Mouse (Mus musculus): ENCODE results near the gene Chka. TPM values are rescaled to one million over a fixed set of nuclear protein-coding genes. Genes with fewer than 3 reads are reported as not detected.

Gene Chka
- total and polyA plus RNA-seq, 3 experiments: 9.5 to 12.5 (median 10.7) TPM

DNA sequence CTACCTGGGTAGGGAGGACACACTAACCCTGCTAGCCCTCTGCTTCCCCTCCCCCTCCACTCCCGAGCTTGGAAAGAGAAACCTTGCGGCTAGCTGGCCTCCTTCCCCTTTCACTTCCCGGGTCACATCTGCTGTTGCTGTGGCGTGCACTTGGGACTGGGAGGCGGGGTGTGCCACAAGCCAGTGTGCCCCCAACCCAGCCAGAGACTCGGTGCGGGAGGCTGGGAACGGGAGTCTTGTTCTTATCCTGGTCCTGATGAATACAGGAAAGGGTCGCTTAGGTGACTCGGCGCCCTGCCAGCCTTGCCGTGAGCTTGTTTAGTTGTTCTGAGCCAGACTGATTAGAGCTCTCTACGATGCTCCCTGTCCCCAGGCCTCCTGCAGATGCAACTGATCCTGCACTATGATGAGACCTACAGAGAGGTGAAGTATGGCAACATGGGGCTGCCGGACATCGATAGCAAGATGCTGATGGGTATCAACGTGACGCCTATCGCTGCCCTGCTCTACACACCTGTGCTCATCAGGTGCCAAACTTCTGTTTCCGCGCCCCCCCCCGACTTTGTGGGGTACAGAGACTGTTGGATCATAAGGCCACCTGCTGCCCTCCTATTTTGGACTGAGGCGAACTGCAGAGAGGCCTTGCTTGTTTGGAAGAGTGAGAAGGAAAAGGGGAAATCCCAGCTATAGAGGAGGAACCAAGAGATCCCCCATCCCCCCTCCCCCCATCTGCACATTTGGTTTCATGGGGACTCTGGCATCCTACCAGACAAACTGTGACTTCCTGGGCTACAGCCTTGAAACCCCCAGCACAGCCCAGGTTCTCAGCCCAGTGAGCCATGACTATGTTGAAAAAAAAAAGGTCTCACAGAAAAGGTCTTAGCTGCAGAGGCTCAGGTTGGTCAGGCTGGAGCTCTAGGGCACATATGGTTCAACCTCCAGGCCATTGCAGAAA is 84.6 kb downstream of the Chka start:
- H3K79me2 ChIP-seq (replicated peaks; ENCODE audit: control insufficient read depth, insufficient read depth, low read length): no peaks in the 10 kb centered on the region
- no peaks in the 10 kb centered on the region for H3K36me3 ChIP-seq (ENCODE audit: control insufficient read depth, insufficient read depth, low read length)
- 11% methylated on average over 22 of the region's 22 CpGs for WGBS
- no peaks in the 10 kb centered on the region for H3K27me3 ChIP-seq (ENCODE audit: control insufficient read depth, insufficient read depth, low read length)
- TF ChIP-seq CTCF (IDR thresholded peaks at IDR 0.05): no peak
- peak; percentile 55 for TF ChIP-seq POLR2A (IDR thresholded peaks at IDR 0.05; ENCODE audit: insufficient read depth, low read depth, low read length)
- TF ChIP-seq EP300 (IDR thresholded peaks at IDR 0.05; ENCODE audit: insufficient read depth, low read depth, low read length): peak; percentile 76; the same call in 1 of the 2 replicates
- intact Hi-C loops (cut with DNase I): no loop called here
- H3K4me3 ChIP-seq: peak overlapping the region; percentile 70
- H3K4me1 ChIP-seq (ENCODE audit: control insufficient read depth, insufficient read depth, low read length): peaks cover 6% of the 10 kb centered on the region
- H3K9ac ChIP-seq (ENCODE audit: low read depth, low read length): peak overlapping the region; percentile 69
- H3K27ac ChIP-seq: peak overlapping the region; percentile 76
- DNase-seq: peak; percentile 77 to 85

- Histone ChIP-seq H3K9ac (ENCODE audit: low read depth, low read length) (no peak overlapping the region), H3K4me1 (ENCODE audit: control insufficient read depth, insufficient read depth, low read length) (no peaks in the 10 kb centered on the region; the same call in 1 of the 2 replicates), H3K27ac (no peak overlapping the region), H3K27me3 (ENCODE audit: control insufficient read depth, insufficient read depth, low read length) (no peaks in the 10 kb centered on the region), H3K36me3 (ENCODE audit: control insufficient read depth, insufficient read depth, low read length) (no peaks in the 10 kb centered on the region), H3K4me3 (no peak overlapping the region), H3K79me2 (replicated peaks; ENCODE audit: control insufficient read depth, insufficient read depth, low read length) (no peaks in the 10 kb centered on the region)
- TF ChIP-seq CTCF (IDR thresholded peaks at IDR 0.05): no peak
- DNase-seq: no peak
- intact Hi-C loops (cut with DNase I): no loop called here
- 87% methylated on average over 7 of the region's 7 CpGs for WGBS
Measured at GRCm38 (mm10) chr19:3942315-3942714, 90.7 kb downstream of the Chka start.

GRCm38 (mm10) chr19:3942986-3943735 is 91.6 kb downstream of the Chka start:
- WGBS: 36% methylated on average over 27 of the region's 27 CpGs
- TF ChIP-seq EP300 (IDR thresholded peaks at IDR 0.05; ENCODE audit: insufficient read depth, low read depth, low read length) (no peak), CTCF (IDR thresholded peaks at IDR 0.05) (peak; percentile 20; the same call in 1 of the 2 replicates), POLR2A (IDR thresholded peaks at IDR 0.05; ENCODE audit: insufficient read depth, low read depth, low read length) (no peak)

More at GRCm38 (mm10) chr19:3942986-3943735, 91.6 kb downstream of the Chka start:
- Histone ChIP-seq H3K27me3 (ENCODE audit: control insufficient read depth, insufficient read depth, low read length) (no peaks in the 10 kb centered on the region), H3K4me3 (no peak overlapping the region), H3K4me1 (ENCODE audit: control insufficient read depth, insufficient read depth, low read length) (no peaks in the 10 kb centered on the region; the same call in 1 of the 2 replicates), H3K9ac (ENCODE audit: low read depth, low read length) (no peak overlapping the region), H3K79me2 (replicated peaks; ENCODE audit: control insufficient read depth, insufficient read depth, low read length) (no peaks in the 10 kb centered on the region), H3K27ac (no peak overlapping the region), H3K36me3 (ENCODE audit: control insufficient read depth, insufficient read depth, low read length) (no peaks in the 10 kb centered on the region)
- intact Hi-C loops (cut with DNase I): no loop called here
- DNase-seq: peak in 1 of 2 experiments; percentile 65

Other genes with a start within 250 kb of the Chka start
- gene Lrp5, start 165.2 kb upstream of the Chka start, total RNA-seq (2021): 10 to 100 TPM; 52.2 to 56.5 TPM
- gene Lrp5, start 165.2 kb upstream of the Chka start, polyA plus RNA-seq (2012; rRNA removed): 35.0 and 36.3 TPM in 2 replicates
- 1 to 10 TPM; 8.1 to 8.3 TPM for gene 1810055G02Rik, start 143.5 kb upstream of the Chka start, total RNA-seq (2021)
- gene 1810055G02Rik, start 143.5 kb upstream of the Chka start, polyA plus RNA-seq (2012; rRNA removed): 17.9 and 23.3 TPM in 2 replicates
- 10 to 100 TPM; 27.9 to 30.6 TPM for gene Kmt5b, start 84.4 kb upstream of the Chka start, total RNA-seq (2021)
- gene Kmt5b, start 84.4 kb upstream of the Chka start, polyA plus RNA-seq (2012; rRNA removed): 9.3 and 13.7 TPM in 2 replicates
- gene Tcirg1, start 55.4 kb downstream of the Chka start, total RNA-seq (2021): 10 to 100 TPM in 1 of 2 experiments, 1 to 10 TPM in 1; 7.4 to 12.4 TPM
- gene Tcirg1, start 55.4 kb downstream of the Chka start, polyA plus RNA-seq (2012; rRNA removed): 47.7 and 50.5 TPM in 2 replicates
- gene Ndufs8, start 61.0 kb downstream of the Chka start, total RNA-seq (2021): 100 to 1,000 TPM; 438 to 511 TPM
- 761 and 809 TPM in 2 replicates for gene Ndufs8, start 61.0 kb downstream of the Chka start, polyA plus RNA-seq (2012; rRNA removed)
- 1 to 10 TPM; 1.6 to 1.7 TPM for gene Aldh3b1, start 78.0 kb downstream of the Chka start, total RNA-seq (2021)
- 3.1 and 4.8 TPM in 2 replicates for gene Aldh3b1, start 78.0 kb downstream of the Chka start, polyA plus RNA-seq (2012; rRNA removed)
- 10 to 100 TPM; 17.5 to 18.3 TPM for gene Unc93b1, start 83.4 kb downstream of the Chka start, total RNA-seq (2021)
- gene Unc93b1, start 83.4 kb downstream of the Chka start, polyA plus RNA-seq (2012; rRNA removed): 38.1 and 45.5 TPM in 2 replicates
- gene Aldh3b3, start 106.9 kb downstream of the Chka start, total RNA-seq (2021): under 1 TPM; 0.39 to 0.61 TPM
- 2.8 and 5.4 TPM in 2 replicates for gene Aldh3b3, start 106.9 kb downstream of the Chka start, polyA plus RNA-seq (2012; rRNA removed)
- gene Aldh3b2, start 120.6 kb downstream of the Chka start, total RNA-seq (2021): under 1 TPM; 0.18 to 0.26 TPM
- 0.91 and 1.6 TPM in 2 replicates for gene Aldh3b2, start 120.6 kb downstream of the Chka start, polyA plus RNA-seq (2012; rRNA removed)
- gene Acy3, start 134.8 kb downstream of the Chka start, total RNA-seq (2021): 10 to 100 TPM; 21.5 to 28.0 TPM
- 68.7 and 89.9 TPM in 2 replicates for gene Acy3, start 134.8 kb downstream of the Chka start, polyA plus RNA-seq (2012; rRNA removed)
- not detected for gene Tbx10, start 141.0 kb downstream of the Chka start, total RNA-seq (2021)
- gene Tbx10, start 141.0 kb downstream of the Chka start, polyA plus RNA-seq (2012; rRNA removed): 0.14 TPM in 1 of 2 replicates, not detected in the other
- 100 to 1,000 TPM; 136 to 149 TPM for gene Nudt8, start 148.8 kb downstream of the Chka start, total RNA-seq (2021)
- gene Nudt8, start 148.8 kb downstream of the Chka start, polyA plus RNA-seq (2012; rRNA removed): 46.4 and 61.9 TPM in 2 replicates
- 1 to 10 TPM; 1.0 to 1.7 TPM for gene Gm49405, start 148.9 kb downstream of the Chka start, total RNA-seq (2021)
- 11.0 TPM in 2 replicates for gene Gm49405, start 148.9 kb downstream of the Chka start, polyA plus RNA-seq (2012; rRNA removed)
- 100 to 1,000 TPM; 193 to 236 TPM for gene Doc2g, start 151.5 kb downstream of the Chka start, total RNA-seq (2021)
- 432 and 597 TPM in 2 replicates for gene Doc2g, start 151.5 kb downstream of the Chka start, polyA plus RNA-seq (2012; rRNA removed)
- gene Ndufv1, start 161.0 kb downstream of the Chka start, total RNA-seq (2021): 1,000 to 10,000 TPM; 1,031 to 1,231 TPM
- 1,078 and 1,145 TPM in 2 replicates for gene Ndufv1, start 161.0 kb downstream of the Chka start, polyA plus RNA-seq (2012; rRNA removed)
- 100 to 1,000 TPM; 356 to 371 TPM for gene Gstp1, start 186.2 kb downstream of the Chka start, total RNA-seq (2021)
- gene Gstp1, start 186.2 kb downstream of the Chka start, polyA plus RNA-seq (2012; rRNA removed): 480 and 490 TPM in 2 replicates
- gene Gstp2, start 194.2 kb downstream of the Chka start, total RNA-seq (2021): 100 to 1,000 TPM; 121 to 137 TPM
- gene Gstp2, start 194.2 kb downstream of the Chka start, polyA plus RNA-seq (2012; rRNA removed): 38.3 and 58.2 TPM in 2 replicates
- gene Gstp3, start 207.8 kb downstream of the Chka start, total RNA-seq (2021): not detected
- gene Gstp3, start 207.8 kb downstream of the Chka start, polyA plus RNA-seq (2012; rRNA removed): 1.1 TPM in 1 of 2 replicates, not detected in the other
- not detected for gene Cabp2, start 229.8 kb downstream of the Chka start, total RNA-seq (2021)
- not detected in 2 replicates for gene Cabp2, start 229.8 kb downstream of the Chka start, polyA plus RNA-seq (2012; rRNA removed)
- 10 to 100 TPM; 39.9 to 43.2 TPM for gene Cdk2ap2, start 245.4 kb downstream of the Chka start, total RNA-seq (2021)
- gene Cdk2ap2, start 245.4 kb downstream of the Chka start, polyA plus RNA-seq (2012; rRNA removed): 81.3 and 85.3 TPM in 2 replicates
- gene Pitpnm1, start 248.2 kb downstream of the Chka start, total RNA-seq (2021): 10 to 100 TPM; 18.1 to 19.9 TPM
- gene Pitpnm1, start 248.2 kb downstream of the Chka start, polyA plus RNA-seq (2012; rRNA removed): 43.6 and 49.9 TPM in 2 replicates